Mouse (Mus musculus) midbrain, embryonic 15.5 days (tissue): ENCODE results near the gene Olfr1094. TPM values are rescaled to one million over a fixed set of nuclear protein-coding genes. Genes with fewer than 3 reads are reported as not detected.

ENCODE experiments used
- ATAC-seq: fragments of 200-750 bp; cut with Nextera tagmentation; replicated peaks from 2 replicates; pipeline ENCODE4 v1.8.0; 2017; ENCODE audit warnings: moderate TSS enrichment
- H3K27ac ChIP-seq: fragments of 300-500 bp; sonication (generic); 2 replicates; pipeline ENCODE4 v1.5.1; 2015; ENCODE audit warnings: mild to moderate bottlenecking, inconsistent platforms
- H3K27me3 ChIP-seq: fragments of 300-500 bp; sonication (generic); replicated peaks from 2 replicates; pipeline ENCODE4 v1.6.1; 2015; ENCODE audit warnings: inconsistent platforms
- H3K36me3 ChIP-seq: fragments of 300-500 bp; sonication (generic); replicated peaks from 2 replicates; pipeline ENCODE4 v1.6.1; 2015; ENCODE audit warnings: inconsistent platforms
- H3K4me1 ChIP-seq: fragments of 300-500 bp; sonication (generic); 2 replicates; pipeline ENCODE4 v1.6.1; 2015; ENCODE audit warnings: inconsistent platforms
- H3K4me2 ChIP-seq: fragments of 300-500 bp; sonication (generic); 2 replicates; pipeline ENCODE4 v1.6.1; 2015; ENCODE audit warnings: inconsistent platforms, mild to moderate bottlenecking, moderate library complexity
- H3K4me3 ChIP-seq: fragments of 300-500 bp; sonication (generic); 2 replicates; pipeline ENCODE4 v1.5.1; 2015; ENCODE audit warnings: mild to moderate bottlenecking, inconsistent platforms
- H3K9ac ChIP-seq: fragments of 300-500 bp; sonication (generic); 2 replicates; pipeline ENCODE4 v1.6.1; 2015; ENCODE audit warnings: mild to moderate bottlenecking, inconsistent platforms
- H3K9me3 ChIP-seq: fragments of 300-500 bp; sonication (generic); 2 replicates; pipeline ENCODE4 v1.6.1; 2016; ENCODE audit warnings: inconsistent platforms
- WGBS: fragments of 180-500 bp; shearing (Covaris S2); methylation state at CpG from one replicate; pipeline ENCODE4 v1.1.7; 2015; ENCODE audit warnings: mixed read lengths; 5-methylcytosine and 5-hydroxymethylcytosine counted together
- polyA plus RNA-seq: library from polyadenylated mRNA; unstranded; fragments of >200 nt; fragmentation: Nextera tagmentation; extraction: Ambion mirVana; gene quantifications from 2 replicates; pipeline ENCODE4 v1.2.1, GENCODE M21; 2015

The Olfr1094 gene
- polyA plus RNA-seq: not detected in 2 replicates

- H3K27me3 ChIP-seq: no peaks in the 10 kb centered on the region
- no peaks in the 10 kb centered on the region for H3K36me3 ChIP-seq
- H3K4me3 ChIP-seq: no peak within 1 kb of the TSS
- H3K27ac ChIP-seq: no peak within 1 kb of the TSS
- no peak within 1 kb of the TSS for H3K9ac ChIP-seq
- no peak within 1 kb of the TSS for H3K4me2 ChIP-seq
- no peak for ATAC-seq
- no peaks in the 10 kb centered on the region for H3K9me3 ChIP-seq
- no peaks in the 10 kb centered on the region for H3K4me1 ChIP-seq
Measured at GRCm38 (mm10) chr2:86824363-86824762, at the start of gene Olfr1094. Olfr1094 (plus strand) TSS chr2:86824663.

GRCm38 (mm10) chr2:86782179-86782578 lies 42.3 kb upstream of the Olfr1094 start, which contains the start of gene Olfr1093:
Olfr1093 (plus strand) TSS chr2:86782479.
- Histone ChIP-seq H3K4me2 (no peak within 1 kb of the TSS), H3K4me3 (no peak within 1 kb of the TSS), H3K4me1 (no peaks in the 10 kb centered on the region), H3K9ac (no peak within 1 kb of the TSS), H3K27ac (no peak within 1 kb of the TSS), H3K9me3 (no peaks in the 10 kb centered on the region), H3K36me3 (no peaks in the 10 kb centered on the region), H3K27me3 (no peaks in the 10 kb centered on the region)
- ATAC-seq: no peak
- WGBS: 83% methylated on average over 2 of the region's 2 CpGs

GRCm38 (mm10) chr2:86809918-86810317 lies 14.5 kb upstream of the Olfr1094 start, which contains the start of gene Olfr141:
Olfr141 (minus strand) TSS chr2:86810018.
- H3K36me3 ChIP-seq: no peaks in the 10 kb centered on the region
- H3K27me3 ChIP-seq: no peaks in the 10 kb centered on the region
- no peak within 1 kb of the TSS for H3K9ac ChIP-seq
- no peak within 1 kb of the TSS for H3K4me2 ChIP-seq
- H3K4me3 ChIP-seq: no peak within 1 kb of the TSS
- H3K27ac ChIP-seq: no peak within 1 kb of the TSS
- no peak for ATAC-seq
- H3K4me1 ChIP-seq: no peaks in the 10 kb centered on the region
- H3K9me3 ChIP-seq: no peaks in the 10 kb centered on the region

GRCm38 (mm10) chr2:86851596-86851995 lies 27.1 kb downstream of the Olfr1094 start, which contains the start of gene Olfr1095:
Olfr1095 (minus strand) TSS chr2:86851696.
- Histone ChIP-seq H3K4me1 (no peaks in the 10 kb centered on the region), H3K27me3 (no peaks in the 10 kb centered on the region), H3K4me2 (no peak within 1 kb of the TSS), H3K9ac (no peak within 1 kb of the TSS), H3K9me3 (no peaks in the 10 kb centered on the region), H3K27ac (no peak within 1 kb of the TSS), H3K36me3 (no peaks in the 10 kb centered on the region), H3K4me3 (no peak within 1 kb of the TSS)
- 90% methylated on average over 3 of the region's 3 CpGs for WGBS
- no peak for ATAC-seq

GRCm38 (mm10) chr2:86874702-86875101 lies 50.2 kb downstream of the Olfr1094 start, which contains the start of gene Gm13723:
Gm13723 (minus strand) TSS chr2:86874802.
- Histone ChIP-seq H3K4me2 (no peak within 1 kb of the TSS), H3K9me3 (no peaks in the 10 kb centered on the region), H3K36me3 (no peaks in the 10 kb centered on the region), H3K4me1 (no peaks in the 10 kb centered on the region), H3K4me3 (no peak within 1 kb of the TSS), H3K27me3 (no peaks in the 10 kb centered on the region), H3K9ac (no peak within 1 kb of the TSS), H3K27ac (no peak within 1 kb of the TSS)
- 66% methylated on average over 1 of the region's 1 CpGs for WGBS
- no peak for ATAC-seq

Other genes starting within 250 kb of the Olfr1094 start
- not detected in 2 replicates for gene Olfr1082, start 225.7 kb upstream of the Olfr1094 start, polyA plus RNA-seq
- not detected in 2 replicates for gene Olfr1084, start 184.9 kb upstream of the Olfr1094 start, polyA plus RNA-seq
- not detected in 2 replicates for gene Olfr1085, start 162.6 kb upstream of the Olfr1094 start, polyA plus RNA-seq
- not detected in 2 replicates for gene Olfr1086, start 144.6 kb upstream of the Olfr1094 start, polyA plus RNA-seq
- not detected in 2 replicates for gene Olfr1087, start 126.3 kb upstream of the Olfr1094 start, polyA plus RNA-seq
- not detected in 2 replicates for gene Olfr1089, start 91.0 kb upstream of the Olfr1094 start, polyA plus RNA-seq
- not detected in 2 replicates for gene Olfr1090, start 65.7 kb upstream of the Olfr1094 start, polyA plus RNA-seq
- not detected in 2 replicates for gene Olfr1093, start 42.2 kb upstream of the Olfr1094 start, polyA plus RNA-seq
- not detected in 2 replicates for gene Olfr141, start 14.6 kb upstream of the Olfr1094 start, polyA plus RNA-seq
- not detected in 2 replicates for gene Olfr1095, start 27.0 kb downstream of the Olfr1094 start, polyA plus RNA-seq
- gene Gm13723, start 50.1 kb downstream of the Olfr1094 start, polyA plus RNA-seq: not detected in 2 replicates
- gene Olfr1097, start 67.6 kb downstream of the Olfr1094 start, polyA plus RNA-seq: not detected in 2 replicates
- not detected in 2 replicates for gene Olfr1098, start 99.9 kb downstream of the Olfr1094 start, polyA plus RNA-seq
- gene Olfr1099, start 136.0 kb downstream of the Olfr1094 start, polyA plus RNA-seq: not detected in 2 replicates
- not detected in 2 replicates for gene Olfr1100, start 155.3 kb downstream of the Olfr1094 start, polyA plus RNA-seq
- gene Olfr1101, start 166.6 kb downstream of the Olfr1094 start, polyA plus RNA-seq: not detected in 2 replicates
- gene Olfr1102, start 173.7 kb downstream of the Olfr1094 start, polyA plus RNA-seq: not detected in 2 replicates
- not detected in 2 replicates for gene Olfr1104, start 202.4 kb downstream of the Olfr1094 start, polyA plus RNA-seq
- gene Olfr1105, start 211.9 kb downstream of the Olfr1094 start, polyA plus RNA-seq: not detected in 2 replicates
- gene Olfr1106, start 227.6 kb downstream of the Olfr1094 start, polyA plus RNA-seq: not detected in 2 replicates